Comparison of ENCODE assay signal across 19 mouse cellular contexts in the genomic region with DNA sequence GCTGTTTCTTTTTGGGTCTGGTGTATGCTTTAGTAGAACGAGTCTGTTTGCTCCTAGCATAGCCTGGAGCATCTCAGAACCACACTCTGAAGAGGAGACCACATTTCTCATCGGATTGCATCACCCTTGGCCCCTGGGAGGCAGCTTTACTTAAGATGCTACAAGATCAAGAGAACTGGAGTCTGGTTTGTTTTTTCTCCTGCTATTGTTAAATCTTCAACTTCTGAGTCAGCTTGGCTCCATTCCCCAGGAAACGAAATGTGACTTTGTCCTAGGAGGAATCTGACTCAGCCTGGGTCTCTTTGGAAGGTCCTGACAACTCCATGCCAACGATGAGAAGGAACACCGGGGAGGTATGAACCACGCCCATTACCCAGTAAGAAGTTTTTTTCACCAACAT.
DNase-seq lines count a peak whose midpoint lies in the region; ATAC-seq lines count a peak whose summit lies in the region.
"Had no signal": no experiment of that assay in that cellular context is flagged by ENCODE, and none has a peak within 500 bp of the region (broad histone marks: within the 10 kb centered on the region; RNA-seq: fewer than 3 reads in every experiment).

No protein-coding gene starts in this region.

- DNase-seq in forebrain, embryonic 10.5 days (ENCODE audit: extremely low spot score, low spot score) = no peak
- DNase-seq in urinary bladder, postnatal 36 days (ENCODE audit: low spot score in 2 of 2) = peak; percentile 12 to 25
- DNase-seq in urinary bladder, postnatal 4 days (ENCODE audit: low spot score in 2 of 2) = no peak
- DNase-seq in brain, adult 2 months (ENCODE audit: low read depth, low spot score) = peak; percentile 52
- DNase-seq in skeletal muscle tissue, adult 2 months (ENCODE audit: low read depth, low spot score) = peak; percentile 29
- no peak for DNase-seq in frontal cortex, postnatal 14 days (ENCODE audit: low spot score in 2 of 2)
- no peak for DNase-seq in thymus, adult 18-20 months
- DNase-seq: cerebellum, adult 18-20 months; heart, adult 2 months; kidney, adult 8-10 months; kidney, postnatal 25 days; lung, postnatal 36 days; right cerebral cortex, postnatal 4 days had no signal

- no peaks in the 10 kb centered on the region for H3K27me3 ChIP-seq in forebrain, embryonic 10.5 days (ENCODE audit: poor library complexity, severe bottlenecking)
- H3K27me3 ChIP-seq in forebrain, embryonic 13.5 days = no peaks in the 10 kb centered on the region
- H3K27me3 ChIP-seq: embryonic facial prominence, embryonic 12.5 days; heart, embryonic 15.5 days; limb, embryonic 13.5 days; liver, embryonic 15.5 days; neural tube, embryonic 15.5 days had no signal

- no peak overlapping the region for H3K4me2 ChIP-seq in forebrain, embryonic 13.5 days
- H3K4me2 ChIP-seq: embryonic facial prominence, embryonic 12.5 days; heart, embryonic 15.5 days; limb, embryonic 13.5 days; liver, embryonic 15.5 days; neural tube, embryonic 15.5 days had no signal

- no peak overlapping the region for H3K9ac ChIP-seq in forebrain, embryonic 13.5 days
- H3K9ac ChIP-seq: embryonic facial prominence, embryonic 12.5 days; heart, embryonic 15.5 days; limb, embryonic 13.5 days; liver, embryonic 15.5 days; neural tube, embryonic 15.5 days had no signal

- no peaks in the 10 kb centered on the region for H3K9me3 ChIP-seq in forebrain, embryonic 10.5 days
- H3K9me3 ChIP-seq in forebrain, embryonic 13.5 days (replicated peaks) = no peaks in the 10 kb centered on the region
- H3K9me3 ChIP-seq: embryonic facial prominence, embryonic 12.5 days; heart, embryonic 15.5 days; limb, embryonic 13.5 days; liver, embryonic 15.5 days; neural tube, embryonic 15.5 days had no signal

- H3K36me3 ChIP-seq in forebrain, embryonic 10.5 days (replicated peaks) = no peaks in the 10 kb centered on the region
- no peaks in the 10 kb centered on the region for H3K36me3 ChIP-seq in forebrain, embryonic 13.5 days (ENCODE audit: poor library complexity, severe bottlenecking)
- H3K36me3 ChIP-seq: embryonic facial prominence, embryonic 12.5 days; heart, embryonic 15.5 days; limb, embryonic 13.5 days; liver, embryonic 15.5 days; neural tube, embryonic 15.5 days had no signal

- H3K27ac ChIP-seq in forebrain, embryonic 10.5 days = peak overlapping the region; percentile 35; the same call in 1 of the 2 replicates
- no peak overlapping the region for H3K27ac ChIP-seq in forebrain, embryonic 13.5 days
- H3K27ac ChIP-seq: embryonic facial prominence, embryonic 12.5 days; heart, adult 2 months; heart, embryonic 15.5 days; limb, embryonic 13.5 days; liver, embryonic 15.5 days; neural tube, embryonic 15.5 days had no signal

- H3K4me1 ChIP-seq in forebrain, embryonic 10.5 days = peaks cover 13% of the 10 kb centered on the region; the same call in 1 of the 2 replicates
- peaks cover 9% of the 10 kb centered on the region for H3K4me1 ChIP-seq in forebrain, embryonic 13.5 days
- H3K4me1 ChIP-seq: embryonic facial prominence, embryonic 12.5 days; heart, embryonic 15.5 days; limb, embryonic 13.5 days; liver, embryonic 15.5 days; neural tube, embryonic 15.5 days had no signal

- WGBS in forebrain, embryonic 10.5 days = 83% methylated on average over 6 of the region's 6 CpGs
- 82% methylated on average over 6 of the region's 6 CpGs for WGBS in forebrain, embryonic 13.5 days

- H3K4me3 ChIP-seq in forebrain, embryonic 10.5 days = no peak overlapping the region
- H3K4me3 ChIP-seq in forebrain, embryonic 13.5 days = no peak overlapping the region
- H3K4me3 ChIP-seq: embryonic facial prominence, embryonic 12.5 days; heart, adult 2 months; heart, embryonic 15.5 days; limb, embryonic 13.5 days; liver, embryonic 15.5 days; neural tube, embryonic 15.5 days had no signal

- ATAC-seq in forebrain, embryonic 13.5 days = no peak

Comparison
In these comparisons a context has a peak if more than half of its experiments do, and no peak if none do; other contexts are left out.
1. DNase-seq: peak in urinary bladder, postnatal 36 days (2 of 2), brain, adult 2 months (single experiment) and skeletal muscle tissue, adult 2 months (single experiment); none in forebrain, embryonic 10.5 days (single experiment), urinary bladder, postnatal 4 days (0 of 2), frontal cortex, postnatal 14 days (0 of 2) and thymus, adult 18-20 months (0 of 2).